Mouse (Mus musculus): ENCODE data around the gene B4galnt2. TPM values are rescaled to one million over a fixed set of nuclear protein-coding genes. Genes with fewer than 3 reads are reported as not detected.
"Not testable (repeated sequence)": the region's sequence is repeated elsewhere in the genome, so short reads cannot be mapped to it uniquely, and the experiment has no call there.

B4galnt2 gene
- polyA plus RNA-seq (2012; rRNA removed): not detected in 2 replicates

- Histone ChIP-seq H3K4me3 (ENCODE audit: insufficient read depth, low read length) (no peak within 1 kb of the TSS), H3K27ac (ENCODE audit: insufficient read depth, low read length) (no peak within 1 kb of the TSS), H3K4me1 (ENCODE audit: control insufficient read depth, insufficient read depth, low read length) (no peaks in the 10 kb centered on the region)
- TF ChIP-seq CTCF (IDR thresholded peaks at IDR 0.05; ENCODE audit: extremely low read depth, insufficient read depth, low read length): no peak
- no peak for TF ChIP-seq POLR2A (IDR thresholded peaks at IDR 0.05; ENCODE audit: extremely low read depth, insufficient read depth, low read length)
Measured at GRCm38 (mm10) chr11:95914571-95914991, at the start of gene B4galnt2. Gene B4galnt2, minus strand, starts transcription at chr11:95914891.

DNA sequence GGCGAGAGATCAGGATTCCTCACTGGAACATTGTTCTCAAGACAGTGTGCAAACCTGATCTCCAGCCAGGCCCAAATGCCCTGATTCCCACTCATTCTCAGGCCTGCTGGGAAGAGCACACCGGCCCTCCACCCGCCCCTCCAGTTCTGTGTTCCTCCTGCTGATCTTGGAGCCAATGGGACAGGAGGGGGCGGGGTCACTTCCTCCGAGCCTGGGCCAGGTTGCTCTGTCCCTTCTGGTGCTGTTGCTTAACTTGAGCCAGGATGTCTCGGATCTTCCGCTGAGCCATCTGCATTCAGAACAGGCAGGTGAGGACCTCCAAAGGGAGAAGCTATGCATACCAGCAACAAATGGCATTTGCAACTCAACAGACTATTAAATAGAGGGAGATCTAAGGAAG lies 48.6 kb upstream of the B4galnt2 start:
- TF ChIP-seq POLR2A (IDR thresholded peaks at IDR 0.05; ENCODE audit: extremely low read depth, insufficient read depth, low read length): no peak
- no peak for TF ChIP-seq CTCF (IDR thresholded peaks at IDR 0.05; ENCODE audit: extremely low read depth, insufficient read depth, low read length)
- Histone ChIP-seq H3K27ac (ENCODE audit: insufficient read depth, low read length) (no peak overlapping the region), H3K4me3 (ENCODE audit: insufficient read depth, low read length) (no peak overlapping the region), H3K4me1 (ENCODE audit: control insufficient read depth, insufficient read depth, low read length) (no peaks in the 10 kb centered on the region)

DNA sequence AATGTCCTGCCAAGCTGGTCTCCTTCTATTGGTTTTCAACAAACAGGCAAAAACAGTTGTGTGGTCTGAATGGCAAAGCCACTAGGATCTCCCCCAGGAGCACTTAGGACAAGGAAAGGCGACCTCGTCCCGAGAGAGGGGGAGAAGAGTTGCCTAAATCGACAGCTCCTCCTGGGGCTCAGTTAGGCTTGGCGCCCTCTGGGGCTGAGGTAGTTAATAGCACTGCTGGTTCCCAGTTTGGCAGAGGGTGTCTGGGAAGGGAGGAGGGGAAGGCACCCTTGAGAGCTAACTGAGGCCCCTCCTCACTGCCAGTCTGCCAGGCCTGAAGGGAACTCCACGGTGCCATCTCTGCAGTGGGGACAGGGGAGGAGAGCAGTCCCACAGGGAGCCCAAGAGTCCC lies 44.5 kb upstream of the B4galnt2 start:
- TF ChIP-seq POLR2A (IDR thresholded peaks at IDR 0.05; ENCODE audit: extremely low read depth, insufficient read depth, low read length) (no peak), CTCF (IDR thresholded peaks at IDR 0.05; ENCODE audit: extremely low read depth, insufficient read depth, low read length) (no peak)
- Histone ChIP-seq H3K4me1 (ENCODE audit: control insufficient read depth, insufficient read depth, low read length) (no peaks in the 10 kb centered on the region), H3K4me3 (ENCODE audit: insufficient read depth, low read length) (no peak overlapping the region), H3K27ac (ENCODE audit: insufficient read depth, low read length) (no peak overlapping the region)

DNA sequence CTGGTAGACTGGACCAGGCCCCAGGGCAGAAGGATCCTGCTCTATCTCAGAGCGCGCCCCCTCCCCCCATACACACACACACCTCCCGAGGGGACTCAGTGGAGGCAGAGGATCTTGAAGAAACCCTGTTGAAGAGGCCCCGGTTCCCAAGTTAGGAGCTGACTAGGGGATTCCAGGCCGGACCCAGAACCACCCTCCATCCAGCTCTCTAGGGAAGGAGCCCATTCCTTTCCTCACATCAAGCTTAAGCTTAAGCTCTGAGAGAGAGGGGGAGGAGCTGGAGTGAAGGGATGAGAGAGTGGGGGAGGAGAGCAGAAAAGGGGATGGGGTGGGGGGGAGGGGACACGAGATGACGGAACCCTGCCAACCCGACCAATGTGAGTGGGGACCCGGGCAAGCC lies 43.6 kb upstream of the B4galnt2 start:
- no peak overlapping the region for H3K4me3 ChIP-seq (ENCODE audit: insufficient read depth, low read length)
- H3K27ac ChIP-seq (ENCODE audit: insufficient read depth, low read length): no peak overlapping the region
- TF ChIP-seq POLR2A (IDR thresholded peaks at IDR 0.05; ENCODE audit: extremely low read depth, insufficient read depth, low read length): no peak
- no peak for TF ChIP-seq CTCF (IDR thresholded peaks at IDR 0.05; ENCODE audit: extremely low read depth, insufficient read depth, low read length)
- no peaks in the 10 kb centered on the region for H3K4me1 ChIP-seq (ENCODE audit: control insufficient read depth, insufficient read depth, low read length)

- H3K4me1 ChIP-seq (ENCODE audit: control insufficient read depth, insufficient read depth, low read length): no peaks in the 10 kb centered on the region
Measured at GRCm38 (mm10) chr11:95957407-95957806, 42.7 kb upstream of the B4galnt2 start.

GRCm38 (mm10) chr11:95953313-95953712 lies 38.6 kb upstream of the B4galnt2 start:
- Histone ChIP-seq H3K27ac (ENCODE audit: insufficient read depth, low read length) (no peak overlapping the region), H3K4me1 (ENCODE audit: control insufficient read depth, insufficient read depth, low read length) (no peaks in the 10 kb centered on the region), H3K4me3 (ENCODE audit: insufficient read depth, low read length) (no peak overlapping the region)
- TF ChIP-seq CTCF (IDR thresholded peaks at IDR 0.05; ENCODE audit: extremely low read depth, insufficient read depth, low read length) (no peak), POLR2A (IDR thresholded peaks at IDR 0.05; ENCODE audit: extremely low read depth, insufficient read depth, low read length) (no peak)

More at GRCm38 (mm10) chr11:95957407-95957806, 42.7 kb upstream of the B4galnt2 start:
- H3K4me3 ChIP-seq (ENCODE audit: insufficient read depth, low read length): peak overlapping the region; percentile 13; the same call in 1 of the 2 replicates
- TF ChIP-seq POLR2A (IDR thresholded peaks at IDR 0.05; ENCODE audit: extremely low read depth, insufficient read depth, low read length): no peak
- H3K27ac ChIP-seq (ENCODE audit: insufficient read depth, low read length): no peak overlapping the region

GRCm38 (mm10) chr11:95945838-95946472 lies 31.3 kb upstream of the B4galnt2 start:
- TF ChIP-seq CTCF (IDR thresholded peaks at IDR 0.05; ENCODE audit: extremely low read depth, insufficient read depth, low read length) (no peak), POLR2A (IDR thresholded peaks at IDR 0.05; ENCODE audit: extremely low read depth, insufficient read depth, low read length) (no peak)
- no peak overlapping the region for H3K4me3 ChIP-seq (ENCODE audit: insufficient read depth, low read length)
- no peak overlapping the region for H3K27ac ChIP-seq (ENCODE audit: insufficient read depth, low read length)
- H3K4me1 ChIP-seq (ENCODE audit: control insufficient read depth, insufficient read depth, low read length): no peaks in the 10 kb centered on the region

DNA sequence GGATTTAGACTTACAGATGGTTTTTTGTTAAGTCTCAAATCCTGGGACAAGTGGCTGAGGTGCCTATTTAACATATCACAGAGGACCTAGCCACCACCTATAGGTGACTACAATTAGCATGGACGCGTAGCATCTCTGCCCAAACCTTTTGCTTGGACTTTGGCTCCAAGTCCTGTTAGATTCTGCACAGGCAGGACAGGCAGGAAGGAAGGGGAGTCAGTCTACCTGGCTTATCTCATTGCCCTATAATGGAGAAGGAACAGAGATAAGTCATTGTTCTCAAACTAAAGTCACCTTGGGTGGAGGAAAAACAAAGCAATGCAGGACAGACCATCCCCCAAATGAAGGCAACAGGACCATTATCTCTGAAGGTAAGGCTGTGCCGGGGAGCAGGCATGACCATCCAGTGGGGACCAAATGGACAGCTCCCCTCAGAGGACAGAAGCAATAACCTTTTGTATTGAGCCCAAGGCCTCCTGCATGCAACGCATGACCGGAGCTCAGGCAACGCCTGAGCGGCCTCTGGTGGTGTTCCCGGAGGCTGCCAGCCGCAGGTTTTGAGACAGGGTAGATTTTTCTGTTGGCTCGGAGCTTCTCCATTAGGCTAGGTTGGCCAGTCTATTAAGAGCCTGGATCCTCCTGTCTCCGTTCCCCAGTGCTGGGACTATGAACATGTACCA lies 25.3 kb upstream of the B4galnt2 start:
- no peaks in the 10 kb centered on the region for H3K4me1 ChIP-seq (ENCODE audit: control insufficient read depth, insufficient read depth, low read length)
- no peak overlapping the region for H3K27ac ChIP-seq (ENCODE audit: insufficient read depth, low read length)
- TF ChIP-seq CTCF (IDR thresholded peaks at IDR 0.05; ENCODE audit: extremely low read depth, insufficient read depth, low read length) (no peak), POLR2A (IDR thresholded peaks at IDR 0.05; ENCODE audit: extremely low read depth, insufficient read depth, low read length) (no peak)
- H3K4me3 ChIP-seq (ENCODE audit: insufficient read depth, low read length): no peak overlapping the region

DNA sequence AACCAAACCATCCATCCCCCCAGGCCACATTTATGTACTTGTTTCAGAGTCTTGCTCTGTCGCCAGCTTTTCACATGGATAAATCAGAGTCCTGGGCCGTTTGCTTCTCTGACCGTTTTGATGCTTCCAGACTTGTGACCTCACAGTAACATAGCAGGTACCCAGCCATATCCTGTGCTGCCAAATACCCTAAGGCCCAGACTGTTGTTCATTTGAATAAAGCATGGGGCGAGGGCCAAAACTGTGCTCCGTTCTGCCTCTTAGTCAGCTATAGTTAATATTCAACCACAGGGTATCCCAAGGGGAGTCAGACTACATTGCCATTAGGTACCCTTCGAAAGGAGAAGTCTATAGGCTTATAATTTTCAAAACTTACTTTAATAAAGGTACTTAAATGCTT lies 21.7 kb upstream of the B4galnt2 start:
- no peak for TF ChIP-seq POLR2A (IDR thresholded peaks at IDR 0.05; ENCODE audit: extremely low read depth, insufficient read depth, low read length)
- no peaks in the 10 kb centered on the region for H3K4me1 ChIP-seq (ENCODE audit: control insufficient read depth, insufficient read depth, low read length)
- no peak overlapping the region for H3K27ac ChIP-seq (ENCODE audit: insufficient read depth, low read length)
- H3K4me3 ChIP-seq (ENCODE audit: insufficient read depth, low read length): no peak overlapping the region

- H3K27ac ChIP-seq (ENCODE audit: insufficient read depth, low read length); H3K4me1 ChIP-seq (ENCODE audit: control insufficient read depth, insufficient read depth, low read length); H3K4me3 ChIP-seq (ENCODE audit: insufficient read depth, low read length): not testable (repeated sequence)
Measured at GRCm38 (mm10) chr11:95932168-95932567, 17.5 kb upstream of the B4galnt2 start.

All from cortical plate, adult 2 months (tissue).